Mouse (Mus musculus): ENCODE results near the gene Zfp280d. TPM values are rescaled to one million over a fixed set of nuclear protein-coding genes. Genes with fewer than 3 reads are reported as not detected.
"Not testable (repeated sequence)": the region's sequence is repeated elsewhere in the genome, so short reads cannot be mapped to it uniquely, and the experiment has no call there.

Zfp280d gene
- polyA plus RNA-seq, 1 experiment from 2014 or later = 38.7 TPM

DNA sequence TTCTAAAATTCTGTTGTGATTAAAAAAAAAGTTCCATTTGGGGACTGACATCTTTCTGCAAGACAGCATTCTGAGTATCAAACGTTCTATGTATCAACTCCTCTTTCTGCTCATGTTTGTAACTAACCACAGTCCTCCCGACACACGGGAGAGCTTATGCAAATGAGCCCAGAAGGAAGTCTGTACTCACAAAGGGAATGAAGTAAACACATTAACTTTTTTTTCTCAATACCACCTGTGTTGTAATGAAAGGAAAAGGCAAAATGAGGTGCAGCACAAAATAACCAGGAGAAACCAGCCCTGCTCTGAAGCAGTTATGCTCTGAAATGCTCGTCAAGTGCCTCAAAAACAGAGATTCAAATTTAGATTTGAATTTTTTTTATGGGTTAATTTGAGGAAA is 125.5 kb downstream of the Zfp280d start:
- Histone ChIP-seq H3K27me3 (replicated peaks; ENCODE audit: control insufficient read depth, insufficient read depth, low read length) (no peaks in the 10 kb centered on the region), H3K27ac (replicated peaks; ENCODE audit: low read depth, low read length) (no peak overlapping the region), H3K4me2 (ENCODE audit: low read depth, low read length) (no peak overlapping the region), H3K4me1 (ENCODE audit: control insufficient read depth, insufficient read depth, low read length) (no peaks in the 10 kb centered on the region), H3K9me3 (ENCODE audit: control insufficient read depth, low read length) (no peaks in the 10 kb centered on the region), H3K4me3 (ENCODE audit: low read depth, low read length) (no peak overlapping the region), H3K36me3 (ENCODE audit: control insufficient read depth, insufficient read depth, low read length) (no peaks in the 10 kb centered on the region), H3K9ac (ENCODE audit: low read depth, low read length) (no peak overlapping the region; the same call in 1 of the 2 replicates)
- ATAC-seq (ENCODE audit: low read depth) (no peak), DNase-seq (ENCODE audit: low spot score) (no peak)
- whole genome bisulfite sequencing = 40% methylated on average over 4 of the region's 4 CpGs

DNA sequence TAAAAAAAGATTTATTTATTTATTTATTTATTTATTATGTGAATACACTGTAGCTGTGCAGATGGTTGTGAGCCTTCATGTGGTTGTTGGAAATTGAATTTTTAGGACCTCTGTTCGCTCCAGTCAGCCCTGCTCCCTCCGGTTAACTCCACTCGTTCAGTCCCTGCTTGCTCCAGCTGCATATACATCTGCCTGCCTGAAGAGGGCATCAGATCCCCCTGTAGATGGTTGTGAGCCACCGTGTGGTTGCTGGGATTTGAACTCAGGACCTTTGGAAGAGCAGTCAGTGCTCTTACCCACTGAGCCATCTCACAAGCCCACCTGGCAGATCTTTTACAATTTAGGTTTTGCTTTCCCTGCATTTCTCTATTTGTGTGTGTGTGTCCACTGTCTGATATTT is 127.1 kb downstream of the Zfp280d start:
- 69% methylated on average over 4 of the region's 4 CpGs for WGBS
- not testable (repeated sequence) for H3K4me2 ChIP-seq (ENCODE audit: low read depth, low read length); H3K4me1 ChIP-seq (ENCODE audit: control insufficient read depth, insufficient read depth, low read length); H3K9me3 ChIP-seq (ENCODE audit: control insufficient read depth, low read length); H3K27me3 ChIP-seq (replicated peaks; ENCODE audit: control insufficient read depth, insufficient read depth, low read length); ATAC-seq (ENCODE audit: low read depth); DNase-seq (ENCODE audit: low spot score); H3K9ac ChIP-seq (ENCODE audit: low read depth, low read length); H3K27ac ChIP-seq (replicated peaks; ENCODE audit: low read depth, low read length); H3K4me3 ChIP-seq (ENCODE audit: low read depth, low read length); H3K36me3 ChIP-seq (ENCODE audit: control insufficient read depth, insufficient read depth, low read length)

DNA sequence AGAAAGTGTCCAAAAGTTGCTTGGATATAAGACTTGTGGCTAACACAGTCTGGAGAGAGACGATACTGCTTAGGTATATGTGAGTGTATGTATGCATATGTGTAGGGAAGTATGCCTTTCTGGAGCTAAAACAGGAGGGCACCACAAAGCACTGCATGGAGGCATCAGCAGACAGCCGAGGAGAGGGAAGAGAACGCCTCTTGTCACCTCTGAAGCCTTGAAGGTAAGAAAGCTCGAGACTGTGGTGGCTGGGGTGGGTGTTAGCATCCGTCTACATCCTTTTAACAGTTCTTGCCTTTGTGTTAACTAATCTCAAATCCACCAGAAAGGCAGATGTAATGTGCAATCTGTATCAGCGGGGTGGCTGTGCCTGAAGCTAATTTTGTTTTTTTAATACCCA is 128.8 kb downstream of the Zfp280d start:
- no peaks in the 10 kb centered on the region for H3K9me3 ChIP-seq (ENCODE audit: control insufficient read depth, low read length)
- no peak overlapping the region for H3K4me2 ChIP-seq (ENCODE audit: low read depth, low read length)
- no peak overlapping the region for H3K27ac ChIP-seq (replicated peaks; ENCODE audit: low read depth, low read length)
- no peaks in the 10 kb centered on the region for H3K36me3 ChIP-seq (ENCODE audit: control insufficient read depth, insufficient read depth, low read length)
- 71% methylated on average over 6 of the region's 6 CpGs for WGBS
- DNase-seq (ENCODE audit: low spot score) = no peak
- no peak for ATAC-seq (ENCODE audit: low read depth)
- H3K4me1 ChIP-seq (ENCODE audit: control insufficient read depth, insufficient read depth, low read length) = no peaks in the 10 kb centered on the region
- H3K9ac ChIP-seq (ENCODE audit: low read depth, low read length) = no peak overlapping the region
- H3K27me3 ChIP-seq (replicated peaks; ENCODE audit: control insufficient read depth, insufficient read depth, low read length) = no peaks in the 10 kb centered on the region
- H3K4me3 ChIP-seq (ENCODE audit: low read depth, low read length) = no peak overlapping the region

DNA sequence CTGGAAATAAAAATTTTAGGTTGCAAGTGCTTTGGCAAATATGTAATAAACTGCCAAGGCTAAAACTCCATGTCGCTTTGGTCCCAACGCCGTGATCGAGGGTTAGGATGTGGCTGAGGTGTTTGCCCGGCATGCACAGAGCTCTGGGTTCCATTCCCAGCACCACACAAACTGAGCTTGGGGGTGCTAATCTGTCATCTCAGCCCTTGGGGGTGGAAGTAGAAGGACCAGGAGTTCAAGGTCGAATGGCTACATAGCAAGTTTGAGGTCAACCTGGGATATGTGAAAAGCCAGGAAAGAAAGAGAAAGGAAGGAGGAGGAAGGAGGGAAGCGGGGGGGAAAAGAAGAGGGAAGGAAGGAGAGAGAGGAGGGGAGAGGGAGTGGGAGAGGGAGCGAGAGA is 129.8 kb downstream of the Zfp280d start:
- no peak overlapping the region for H3K27ac ChIP-seq (replicated peaks; ENCODE audit: low read depth, low read length)
- H3K36me3 ChIP-seq (ENCODE audit: control insufficient read depth, insufficient read depth, low read length) = no peaks in the 10 kb centered on the region
- H3K4me2 ChIP-seq (ENCODE audit: low read depth, low read length) = no peak overlapping the region
- H3K4me3 ChIP-seq (ENCODE audit: low read depth, low read length) = no peak overlapping the region
- 83% methylated on average over 8 of the region's 8 CpGs for WGBS
- no peaks in the 10 kb centered on the region for H3K4me1 ChIP-seq (ENCODE audit: control insufficient read depth, insufficient read depth, low read length)
- DNase-seq (ENCODE audit: low spot score) = no peak
- no peak for ATAC-seq (ENCODE audit: low read depth)
- no peaks in the 10 kb centered on the region for H3K9me3 ChIP-seq (ENCODE audit: control insufficient read depth, low read length)
- no peak overlapping the region for H3K9ac ChIP-seq (ENCODE audit: low read depth, low read length)
- H3K27me3 ChIP-seq (replicated peaks; ENCODE audit: control insufficient read depth, insufficient read depth, low read length) = no peaks in the 10 kb centered on the region

DNA sequence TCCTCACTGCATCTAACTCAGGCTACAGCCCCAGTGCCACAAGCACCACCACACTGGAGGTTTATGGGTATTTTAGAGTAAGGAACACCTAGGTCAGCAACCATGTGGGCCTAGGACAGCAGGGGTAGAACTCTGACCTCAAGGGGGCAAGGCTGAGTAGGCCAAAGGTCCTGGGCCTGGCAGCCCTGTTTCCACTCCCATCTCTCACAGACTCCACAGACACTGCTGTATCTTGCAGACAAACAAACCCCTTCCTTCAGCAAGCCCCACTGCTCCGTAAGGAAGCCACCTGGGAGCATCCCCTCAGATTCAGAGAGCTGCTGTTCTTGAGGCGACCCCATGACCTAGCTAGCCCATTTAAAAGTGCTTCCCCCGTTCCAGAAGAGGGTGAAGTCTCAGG is 130.3 kb downstream of the Zfp280d start:
- H3K36me3 ChIP-seq (ENCODE audit: control insufficient read depth, insufficient read depth, low read length) = no peaks in the 10 kb centered on the region
- H3K9ac ChIP-seq (ENCODE audit: low read depth, low read length) = no peak overlapping the region
- DNase-seq (ENCODE audit: low spot score) (no peak), ATAC-seq (ENCODE audit: low read depth) (no peak)
- no peaks in the 10 kb centered on the region for H3K4me1 ChIP-seq (ENCODE audit: control insufficient read depth, insufficient read depth, low read length)
- no peak overlapping the region for H3K4me2 ChIP-seq (ENCODE audit: low read depth, low read length)
- no peak overlapping the region for H3K27ac ChIP-seq (replicated peaks; ENCODE audit: low read depth, low read length)
- WGBS = 78% methylated on average over 3 of the region's 3 CpGs
- H3K27me3 ChIP-seq (replicated peaks; ENCODE audit: control insufficient read depth, insufficient read depth, low read length) = no peaks in the 10 kb centered on the region
- H3K9me3 ChIP-seq (ENCODE audit: control insufficient read depth, low read length) = no peaks in the 10 kb centered on the region
- no peak overlapping the region for H3K4me3 ChIP-seq (ENCODE audit: low read depth, low read length)

DNA sequence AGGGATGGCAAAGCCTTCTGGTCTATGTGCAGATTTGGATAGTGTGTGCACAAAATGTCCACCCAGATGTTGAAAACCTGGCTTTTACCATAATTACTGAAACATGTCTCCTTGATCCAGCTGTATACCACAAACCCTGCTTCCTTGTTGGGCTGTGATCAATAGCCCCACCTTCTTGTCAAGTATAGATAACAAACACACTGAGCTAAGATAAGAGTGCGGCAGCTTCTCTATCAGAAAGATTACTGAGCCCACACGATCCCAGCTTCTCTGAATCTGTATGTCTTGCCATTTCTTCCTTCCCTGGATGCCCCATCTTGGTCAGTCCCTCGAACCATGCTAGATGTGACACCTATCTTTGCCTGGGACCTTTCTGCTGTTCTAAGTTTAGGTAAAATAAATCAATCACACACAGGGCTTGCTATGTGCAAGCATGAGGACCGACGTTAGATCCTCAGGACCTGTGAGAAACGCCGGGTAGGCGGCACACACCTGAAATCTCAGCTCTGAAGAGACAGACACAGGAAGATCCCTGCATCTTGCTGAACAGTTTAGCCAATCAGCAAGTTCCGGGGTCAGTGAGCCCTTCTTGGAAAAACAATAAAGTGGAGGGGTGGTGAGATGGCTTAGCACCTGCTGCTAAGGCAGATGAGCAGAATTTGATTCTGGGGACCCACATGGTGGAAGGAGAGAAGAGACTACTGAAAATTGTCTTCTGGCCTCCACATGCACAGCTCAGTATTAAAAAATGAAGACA is 131.4 kb downstream of the Zfp280d start:
- 90% methylated on average over 9 of the region's 9 CpGs for WGBS

DNA sequence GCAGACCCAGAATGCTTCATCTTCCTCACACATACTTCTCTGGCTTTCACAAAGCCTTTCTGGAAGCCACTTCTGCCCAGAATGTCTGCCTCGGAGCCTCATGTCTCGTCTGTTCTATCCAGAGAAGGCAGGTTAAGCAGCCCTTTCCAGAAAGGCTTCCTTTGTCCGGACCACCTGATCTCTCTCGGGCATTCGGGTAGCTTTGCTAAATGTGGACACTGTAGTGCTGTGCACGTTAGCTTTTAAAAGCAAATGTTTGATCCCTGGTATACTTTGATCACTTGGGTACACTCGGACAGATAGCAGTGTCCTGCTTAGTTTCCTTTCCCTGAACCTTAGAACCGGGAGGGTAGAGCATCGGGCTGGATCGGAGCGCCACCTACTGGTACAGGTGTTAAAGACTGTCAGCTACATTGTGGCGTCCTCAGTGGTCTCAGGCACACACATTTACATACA is 133.5 kb downstream of the Zfp280d start:
- Histone ChIP-seq H3K4me3 (ENCODE audit: low read depth, low read length) (peak overlapping the region; percentile 27), H3K27me3 (replicated peaks; ENCODE audit: control insufficient read depth, insufficient read depth, low read length) (no peaks in the 10 kb centered on the region), H3K4me1 (ENCODE audit: control insufficient read depth, insufficient read depth, low read length) (no peaks in the 10 kb centered on the region), H3K27ac (replicated peaks; ENCODE audit: low read depth, low read length) (no peak overlapping the region), H3K4me2 (ENCODE audit: low read depth, low read length) (peak overlapping the region; percentile 47), H3K36me3 (ENCODE audit: control insufficient read depth, insufficient read depth, low read length) (no peaks in the 10 kb centered on the region), H3K9me3 (ENCODE audit: control insufficient read depth, low read length) (no peaks in the 10 kb centered on the region), H3K9ac (ENCODE audit: low read depth, low read length) (peak overlapping the region; percentile 39)
- ATAC-seq (ENCODE audit: low read depth) (peak; percentile 94), DNase-seq (ENCODE audit: low spot score) (peak; percentile 89)
- 9% methylated on average over 12 of the region's 12 CpGs for WGBS

More for the DNA sequence above, 131.4 kb downstream of the Zfp280d start:
- Histone ChIP-seq H3K4me1 (ENCODE audit: control insufficient read depth, insufficient read depth, low read length) (no peaks in the 10 kb centered on the region), H3K27ac (replicated peaks; ENCODE audit: low read depth, low read length) (no peak overlapping the region), H3K4me2 (ENCODE audit: low read depth, low read length) (no peak overlapping the region), H3K9ac (ENCODE audit: low read depth, low read length) (no peak overlapping the region), H3K9me3 (ENCODE audit: control insufficient read depth, low read length) (no peaks in the 10 kb centered on the region), H3K27me3 (replicated peaks; ENCODE audit: control insufficient read depth, insufficient read depth, low read length) (no peaks in the 10 kb centered on the region), H3K36me3 (ENCODE audit: control insufficient read depth, insufficient read depth, low read length) (no peaks in the 10 kb centered on the region), H3K4me3 (ENCODE audit: low read depth, low read length) (no peak overlapping the region)
- DNase-seq (ENCODE audit: low spot score) (no peak), ATAC-seq (ENCODE audit: low read depth) (no peak)

DNA sequence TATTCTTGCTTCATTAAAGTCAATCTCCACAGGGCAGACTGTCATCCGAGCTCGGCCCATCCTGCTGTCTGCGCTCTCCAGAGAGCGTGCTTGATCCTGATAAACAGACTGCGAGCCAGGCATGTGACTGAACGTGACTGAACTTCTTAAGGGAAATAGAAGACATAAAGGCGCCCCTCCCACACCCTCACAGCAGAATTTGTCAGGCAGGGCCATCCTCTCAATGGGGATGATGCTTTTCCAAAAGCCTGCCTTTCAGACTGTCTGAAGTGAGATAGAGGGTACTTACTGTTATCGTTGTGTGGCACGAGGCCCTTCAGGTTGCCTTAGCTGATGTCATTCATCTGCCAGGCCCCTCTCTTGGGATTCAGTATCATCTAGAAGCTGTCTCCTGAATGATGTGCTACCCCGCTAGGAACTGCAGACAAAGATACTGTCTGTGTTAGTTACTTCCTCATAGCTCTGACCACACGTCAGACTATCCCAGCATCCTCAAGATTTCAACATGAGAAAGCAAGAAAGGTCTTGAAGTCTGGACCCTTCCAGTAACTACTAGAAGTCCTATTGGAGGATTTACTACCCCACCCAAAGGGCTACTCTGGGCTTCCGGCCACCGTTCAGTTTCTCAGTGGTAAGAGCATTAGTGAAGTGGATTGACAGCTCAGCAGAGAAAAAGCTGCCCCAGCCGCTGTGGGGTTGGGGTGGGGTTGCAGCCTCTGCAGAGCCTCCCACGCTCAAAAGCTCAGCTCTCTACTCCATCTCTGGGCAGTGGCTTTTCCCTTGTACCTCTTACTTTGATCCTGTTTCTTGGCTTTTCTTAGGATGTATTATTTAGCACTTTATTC is 134.9 kb downstream of the Zfp280d start:
- Histone ChIP-seq H3K27ac (replicated peaks; ENCODE audit: low read depth, low read length) (no peak overlapping the region), H3K4me3 (ENCODE audit: low read depth, low read length) (no peak overlapping the region), H3K4me1 (ENCODE audit: control insufficient read depth, insufficient read depth, low read length) (no peaks in the 10 kb centered on the region), H3K4me2 (ENCODE audit: low read depth, low read length) (no peak overlapping the region), H3K9ac (ENCODE audit: low read depth, low read length) (no peak overlapping the region), H3K36me3 (ENCODE audit: control insufficient read depth, insufficient read depth, low read length) (no peaks in the 10 kb centered on the region), H3K9me3 (ENCODE audit: control insufficient read depth, low read length) (no peaks in the 10 kb centered on the region), H3K27me3 (replicated peaks; ENCODE audit: control insufficient read depth, insufficient read depth, low read length) (no peaks in the 10 kb centered on the region)
- 38% methylated on average over 15 of the region's 15 CpGs for WGBS
- DNase-seq (ENCODE audit: low spot score) = no peak
- no peak for ATAC-seq (ENCODE audit: low read depth)

Data from embryonic facial prominence, embryonic 14.5 days (tissue).